Mouse (Mus musculus) gastrocnemius, postnatal 14 days (tissue): Measurements from ENCODE around the gene Tigit. TPM values are rescaled to one million over a fixed set of nuclear protein-coding genes. Genes with fewer than 3 reads are reported as not detected.

ENCODE experiments used
- DNase-seq: peaks from one replicate; pipeline ENCODE4 v3.0.0; 2021; ENCODE audit warnings: mixed read lengths
- intact Hi-C: fragments of 180-260 bp; cut with DNase I; formaldehyde crosslinking; loops from one replicate; pipeline ENCODE4 v1.15.1; 2025; ENCODE audit warnings: low total_unique reads
- total RNA-seq, 2 experiments: library from RNA; stranded (reverse); gene quantifications; 2 replicates each; pipeline ENCODE4 v1.2.3; 2021

Tigit gene
- total RNA-seq, 2 experiments from 2014 or later = not detected

- DNase-seq = no peak
- intact Hi-C loops = no loop called here
Measured at GRCm38 (mm10) chr16:43672697-43673096, 8.8 kb upstream of the Tigit start.

GRCm38 (mm10) chr16:43671972-43672371, 8.0 kb upstream of the Tigit start:
- DNase-seq = no peak
- intact Hi-C loops = no loop called here

GRCm38 (mm10) chr16:43668294-43668693, 4.3 kb upstream of the Tigit start:
- intact Hi-C loops = no loop called here
- DNase-seq = no peak

GRCm38 (mm10) chr16:43664861-43665260, 915 bp upstream of the Tigit start:
- no peak for DNase-seq
- intact Hi-C loops = no loop called here

GRCm38 (mm10) chr16:43662124-43663004, 1.6 kb downstream of the Tigit start:
- DNase-seq = no peak
- intact Hi-C loops = no loop called here

GRCm38 (mm10) chr16:43661576-43661975, 2.4 kb downstream of the Tigit start:
- no peak for DNase-seq
- intact Hi-C loops = no loop called here

GRCm38 (mm10) chr16:43655183-43655787, 8.7 kb downstream of the Tigit start:
- intact Hi-C loops = no loop called here
- no peak for DNase-seq

GRCm38 (mm10) chr16:43654269-43654668, 9.7 kb downstream of the Tigit start:
- intact Hi-C loops = no loop called here
- DNase-seq = no peak

- intact Hi-C loops = no loop called here
- no peak for DNase-seq
Measured at GRCm38 (mm10) chr16:43653288-43653687, 10.7 kb downstream of the Tigit start.

GRCm38 (mm10) chr16:43650355-43651080, 13.4 kb downstream of the Tigit start:
- no peak for DNase-seq
- intact Hi-C loops = no loop called here

GRCm38 (mm10) chr16:43647641-43648040, 16.3 kb downstream of the Tigit start:
- intact Hi-C loops = no loop called here

GRCm38 (mm10) chr16:43646943-43647342, 17.0 kb downstream of the Tigit start:
- DNase-seq = no peak
- intact Hi-C loops = no loop called here

More at GRCm38 (mm10) chr16:43647641-43648040, 16.3 kb downstream of the Tigit start:
- no peak for DNase-seq

- no peak for DNase-seq
- intact Hi-C loops = no loop called here
Measured at GRCm38 (mm10) chr16:43645879-43646278, 18.1 kb downstream of the Tigit start.

GRCm38 (mm10) chr16:43641230-43641629, 22.7 kb downstream of the Tigit start:
- no peak for DNase-seq
- intact Hi-C loops = no loop called here

GRCm38 (mm10) chr16:43638406-43639049, 25.4 kb downstream of the Tigit start:
- DNase-seq = peak; percentile 26
- intact Hi-C loops = no loop called here

- intact Hi-C loops = no loop called here
Measured at GRCm38 (mm10) chr16:43637241-43637640, 26.7 kb downstream of the Tigit start.

GRCm38 (mm10) chr16:43634037-43634436, 29.9 kb downstream of the Tigit start:
- DNase-seq = no peak
- intact Hi-C loops = no loop called here

More at GRCm38 (mm10) chr16:43637241-43637640, 26.7 kb downstream of the Tigit start:
- DNase-seq = peak; percentile 18

GRCm38 (mm10) chr16:43631758-43632157, 32.2 kb downstream of the Tigit start:
- no peak for DNase-seq
- intact Hi-C loops = no loop called here

- intact Hi-C loops = no loop called here
- DNase-seq = no peak
Measured at GRCm38 (mm10) chr16:43628662-43629061, 35.3 kb downstream of the Tigit start.

GRCm38 (mm10) chr16:43625956-43626355, 38.0 kb downstream of the Tigit start:
- intact Hi-C loops = no loop called here
- DNase-seq = no peak
